Mouse (Mus musculus) mouse trophoblast stem cell (cell line): ENCODE measurements around the gene Zfp507.

Source experiments
- in situ Hi-C, 2 experiments: fragments of 300-500 bp; cut with MseI, MboI; formaldehyde crosslinking; loops; 2 replicates in 1 of 2; 3 replicates in 1 of 2; pipeline ENCODE4 v1.15.1; 2025

Zfp507 gene

DNA sequence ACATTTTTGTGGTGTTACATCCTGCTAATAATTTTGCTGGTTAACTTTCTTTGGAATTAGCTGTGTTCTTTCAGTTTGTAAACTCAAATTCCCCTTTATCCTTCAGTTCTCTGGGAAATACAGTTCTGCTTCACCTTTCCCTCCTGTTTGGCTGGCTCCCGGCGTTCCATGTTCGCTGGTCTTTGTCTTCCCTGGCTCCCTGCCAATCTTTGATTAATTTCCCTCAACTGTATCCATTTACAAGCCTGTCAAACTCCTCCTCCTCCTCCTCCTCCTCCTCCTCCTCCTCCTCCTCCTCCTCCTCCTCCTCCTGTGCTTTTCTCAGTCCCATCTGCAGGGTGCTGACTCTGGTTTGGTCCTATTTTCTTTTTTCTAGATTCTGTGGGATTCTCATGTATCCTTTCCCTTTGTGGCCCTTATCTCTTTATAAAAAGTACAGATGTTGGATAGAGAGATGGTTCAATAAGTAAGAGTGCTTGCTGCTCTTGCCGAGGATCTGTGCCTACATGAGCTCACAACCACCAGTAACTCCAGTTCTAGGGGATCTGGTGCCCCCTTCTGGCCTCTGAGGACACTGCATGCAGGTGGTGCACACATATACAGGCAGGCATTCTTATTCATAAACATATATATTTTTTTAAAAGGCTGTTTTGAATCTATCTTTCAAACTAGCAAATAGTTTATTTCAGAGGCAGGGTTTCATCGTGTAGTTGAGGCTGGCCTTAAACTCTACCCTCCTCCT, 62.1 kb downstream of the Zfp507 start:
- in situ Hi-C loops = loop anchor here in 1 of 2 experiments (5.0 to 10.0 kb wide), 2 partner anchors 53 to 86 kb away; no protein-coding TSS in a partner anchor

DNA sequence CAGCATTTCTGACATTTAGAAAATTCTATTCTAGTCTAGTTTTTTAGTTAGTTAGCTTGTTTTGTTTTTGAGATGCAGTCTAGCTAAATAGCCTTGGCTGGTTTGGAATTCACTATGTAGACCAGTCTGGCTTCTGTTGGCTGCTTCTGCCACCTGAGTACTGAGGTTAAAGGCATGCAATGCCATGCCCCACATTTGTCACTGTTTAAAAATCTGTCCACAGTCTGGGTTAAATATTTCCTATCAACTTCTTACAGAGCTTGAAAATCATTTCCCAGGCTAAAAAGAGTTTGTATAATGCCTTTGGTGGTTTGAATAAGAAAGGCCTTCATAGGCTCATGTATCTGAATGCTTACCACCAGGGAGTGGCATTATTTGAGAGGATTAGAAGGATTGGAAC, 63.9 kb downstream of the Zfp507 start:
- in situ Hi-C loops = loop anchor here in 1 of 2 experiments (10.0 kb wide), 1 partner anchor 54 kb away; no protein-coding TSS in a partner anchor

DNA sequence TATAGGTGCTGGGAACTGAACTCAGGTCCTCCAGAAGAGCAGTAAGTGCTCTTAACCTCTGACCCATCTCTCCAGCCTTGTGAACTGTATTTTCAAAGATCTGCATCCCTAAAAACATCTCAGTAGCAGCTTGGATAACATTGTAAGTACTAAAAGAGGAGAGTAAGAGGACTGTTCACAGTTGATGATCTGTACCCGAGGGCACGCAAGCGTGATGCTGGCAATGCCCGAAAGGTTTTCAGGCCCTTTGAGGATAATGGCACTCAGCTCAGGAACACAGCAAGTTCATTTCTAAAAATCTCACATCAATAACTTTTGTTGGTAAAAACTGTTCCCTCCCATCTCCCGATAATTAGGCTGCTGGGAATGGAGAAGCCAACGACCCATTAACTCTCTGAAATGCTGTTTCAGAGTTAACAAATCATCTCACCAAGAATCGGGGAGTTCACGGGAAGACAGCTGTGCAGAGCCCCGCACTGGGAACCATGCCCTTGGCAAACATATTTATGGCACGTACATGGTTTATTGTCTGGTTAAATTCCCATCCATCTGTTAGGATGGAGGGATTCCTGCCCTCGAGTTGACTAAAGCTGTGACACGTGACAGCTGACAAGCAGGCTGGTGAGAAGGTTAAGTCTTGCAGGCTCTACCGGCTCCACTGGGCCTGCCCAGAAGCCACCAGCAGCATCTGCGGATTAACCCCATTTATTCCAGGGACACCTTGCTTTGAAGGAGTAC, 69.3 kb downstream of the Zfp507 start:
- in situ Hi-C loops = loop anchor here in 1 of 2 experiments (10.0 kb wide), 1 partner anchor 49 kb away; no protein-coding TSS in a partner anchor

DNA sequence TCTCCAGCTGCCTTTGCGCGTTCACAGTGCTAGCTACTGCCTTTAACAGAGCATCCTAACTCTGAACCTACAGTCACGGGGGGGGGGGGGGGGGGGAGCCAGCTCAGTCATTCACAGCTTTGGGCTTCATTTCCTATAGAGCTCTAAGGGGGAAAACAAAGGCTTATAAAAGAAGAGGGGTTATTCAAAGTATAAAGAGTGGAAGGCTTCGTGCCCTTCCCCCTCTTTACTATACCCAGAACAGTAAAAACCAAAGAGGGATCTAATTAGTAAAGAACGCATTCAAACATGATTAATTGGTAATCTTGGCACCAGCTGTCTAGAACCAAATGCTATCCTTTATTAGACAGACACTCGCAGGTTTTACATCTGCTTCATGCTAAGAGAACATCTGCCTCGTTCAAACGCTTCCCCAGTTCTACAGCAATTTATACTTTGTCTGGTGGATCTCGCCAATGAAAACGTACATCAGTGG, 70.2 kb downstream of the Zfp507 start:
- in situ Hi-C loops = loop anchor here in 1 of 2 experiments (10.0 kb wide), 1 partner anchor 48 kb away; no protein-coding TSS in a partner anchor

DNA sequence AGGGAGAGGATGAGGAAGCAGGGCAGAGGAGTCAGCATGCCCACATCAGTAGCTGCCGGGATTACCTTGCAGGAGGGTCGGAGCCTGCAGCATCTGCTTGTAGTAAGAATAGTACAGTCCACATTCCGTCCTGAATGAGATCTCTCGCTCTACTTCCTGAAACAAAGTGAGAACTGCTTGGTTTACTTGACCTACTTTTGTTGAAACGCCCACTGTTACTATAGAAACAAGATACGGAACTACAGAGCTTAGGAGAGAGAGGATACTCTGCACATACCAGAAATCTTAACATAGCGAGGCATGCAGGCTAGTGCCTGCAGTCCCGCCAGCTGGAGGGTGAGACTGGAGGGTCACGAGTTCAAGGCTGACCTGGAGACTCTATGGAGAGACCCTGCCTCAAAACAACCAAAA, 73.2 kb downstream of the Zfp507 start:
- in situ Hi-C loops = loop anchor here in 1 of 2 experiments (10.0 kb wide), 1 partner anchor 45 kb away; no protein-coding TSS in a partner anchor

DNA sequence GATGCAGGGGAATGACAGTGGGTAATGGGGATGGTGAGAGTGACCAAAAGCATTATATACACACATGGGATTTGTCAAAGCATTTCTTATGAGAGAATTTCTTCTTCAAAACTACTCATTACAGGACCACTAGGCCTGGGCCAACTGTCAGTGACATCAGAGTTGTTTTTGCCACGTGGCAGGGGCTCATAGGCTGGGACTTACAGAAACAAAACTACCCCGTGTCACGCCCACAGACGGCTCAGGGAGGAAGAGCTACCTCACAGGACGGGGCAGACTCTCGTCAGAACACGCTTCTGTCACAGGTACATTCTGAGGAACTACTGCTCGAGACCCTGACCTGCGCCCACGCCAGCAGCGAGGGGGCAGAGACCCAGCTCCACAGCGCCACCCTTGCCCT, 74.4 kb downstream of the Zfp507 start:
- in situ Hi-C loops = no loop called here

DNA sequence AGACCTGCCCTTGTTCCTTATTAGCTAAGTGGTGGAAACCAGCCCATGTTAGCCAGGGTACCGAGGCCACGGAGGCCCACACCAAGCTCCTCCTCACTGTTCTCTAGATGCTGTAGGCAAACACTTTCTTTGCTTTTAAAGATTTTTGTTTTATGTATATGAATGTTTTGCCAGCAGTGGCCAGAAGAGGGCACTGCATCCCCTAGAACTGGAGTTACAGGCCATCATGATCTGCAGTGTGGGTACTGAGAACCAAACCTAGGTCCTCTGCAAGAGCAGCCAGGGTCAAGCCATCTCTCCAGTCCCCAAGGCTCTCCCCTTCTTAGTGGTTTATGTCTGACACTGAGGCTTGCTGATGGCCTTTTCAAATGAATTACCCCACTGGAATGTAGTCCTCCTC, 79.8 kb downstream of the Zfp507 start:
- in situ Hi-C loops = no loop called here
